Mouse (Mus musculus): ENCODE measurements around the gene Qrfpr.

Qrfpr gene

DNA sequence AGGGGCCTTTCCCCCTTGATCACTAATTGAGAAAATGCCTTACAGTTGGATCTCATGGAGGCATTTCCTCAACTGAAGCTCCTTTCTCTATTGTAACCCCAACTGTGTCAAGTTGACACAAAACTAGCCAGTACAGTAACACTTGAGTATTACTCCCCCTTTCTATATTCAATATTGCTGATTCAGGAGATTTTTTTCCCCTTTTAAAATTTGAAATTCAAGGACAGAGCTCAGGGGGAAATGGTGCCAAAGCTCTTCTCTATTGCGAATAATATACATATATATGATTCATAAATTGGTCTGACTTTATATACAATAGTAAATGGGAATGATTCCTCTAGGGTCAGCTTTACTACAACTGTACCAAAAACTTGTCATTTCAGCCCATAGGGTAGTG, 71.6 kb downstream of the Qrfpr start:
- no peak for DNase-seq (ENCODE audit: low spot score)

DNA sequence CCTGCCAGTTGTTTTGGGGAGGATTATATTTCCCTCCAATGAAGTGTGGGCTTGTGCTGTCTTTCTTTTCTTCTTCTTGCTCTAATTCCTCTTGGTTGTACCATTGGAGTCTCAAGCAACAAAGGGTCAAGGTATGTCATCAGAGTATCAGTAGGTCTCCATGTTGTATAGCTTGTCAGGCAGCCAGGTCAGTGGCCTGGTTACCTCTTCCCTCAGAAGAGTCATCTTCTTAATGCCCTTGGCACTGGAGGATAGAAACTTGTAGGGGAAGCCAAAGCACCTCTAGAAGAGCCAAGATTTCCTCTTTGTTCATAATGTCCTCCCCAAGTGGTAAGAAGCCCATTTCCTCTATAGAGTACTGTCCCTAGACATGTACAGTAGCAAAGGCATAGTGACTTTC, 83.1 kb downstream of the Qrfpr start:
- DNase-seq (ENCODE audit: low spot score): no peak

DNA sequence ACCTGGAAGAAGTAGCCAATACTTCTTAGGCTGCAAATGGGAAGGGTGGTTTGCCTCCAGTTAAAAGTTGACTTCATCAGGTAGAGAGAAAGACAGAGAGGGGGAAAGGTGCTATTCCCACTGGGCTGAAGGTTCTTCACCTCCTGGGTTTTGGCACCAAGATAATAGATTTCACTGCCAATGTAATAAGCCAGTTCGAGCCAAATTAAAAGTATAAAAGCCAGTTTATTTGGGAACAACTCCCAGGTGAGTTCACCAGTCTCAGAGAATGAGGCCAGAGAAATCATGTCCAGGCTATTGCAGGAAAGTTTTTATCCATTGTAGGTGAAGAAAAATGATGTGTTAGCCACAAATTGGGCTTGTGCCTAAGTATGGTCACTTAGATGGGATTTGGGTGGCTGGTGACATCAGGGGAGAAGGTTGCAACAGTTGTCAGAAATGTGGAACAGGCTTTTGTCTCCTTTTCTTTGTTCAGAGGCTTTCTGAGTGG, 83.9 kb downstream of the Qrfpr start:
- no peak for DNase-seq (ENCODE audit: low spot score)

- no peak for DNase-seq (ENCODE audit: low spot score)
Measured at GRCm38 (mm10) chr3:36137560-36137959, 84.6 kb downstream of the Qrfpr start.

DNA sequence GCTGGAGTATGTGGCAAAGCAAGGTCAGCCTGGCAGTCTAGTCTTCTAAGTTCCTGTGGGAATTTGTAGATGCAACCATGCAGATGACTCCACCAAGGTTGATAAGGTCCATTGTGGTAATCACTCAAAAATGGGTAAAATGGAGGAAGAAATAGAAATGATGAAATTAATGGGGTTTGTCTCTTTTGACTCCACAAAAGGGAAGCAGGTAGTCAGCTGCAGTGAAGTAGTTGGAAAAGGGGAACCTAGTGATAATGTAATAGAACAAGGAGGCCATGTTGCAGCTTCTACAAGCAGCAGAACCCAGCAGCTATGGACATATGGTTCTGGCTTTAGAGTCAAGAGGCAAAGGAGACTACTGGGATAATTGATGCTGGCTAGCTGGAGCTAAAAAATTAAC, 86.0 kb downstream of the Qrfpr start:
- DNase-seq (ENCODE audit: low spot score): no peak
